Mouse (Mus musculus): ENCODE measurements at regions not wholly inside any gene's neighbourhood (a gene's known extent, or its start where the extent isn't known, plus 50 kb on each side); places are given as distances from the start of the nearest gene placed in this dataset.
A peak's percentile ranks its signal among the peaks of the same experiment; 100 is the strongest.

DNA sequence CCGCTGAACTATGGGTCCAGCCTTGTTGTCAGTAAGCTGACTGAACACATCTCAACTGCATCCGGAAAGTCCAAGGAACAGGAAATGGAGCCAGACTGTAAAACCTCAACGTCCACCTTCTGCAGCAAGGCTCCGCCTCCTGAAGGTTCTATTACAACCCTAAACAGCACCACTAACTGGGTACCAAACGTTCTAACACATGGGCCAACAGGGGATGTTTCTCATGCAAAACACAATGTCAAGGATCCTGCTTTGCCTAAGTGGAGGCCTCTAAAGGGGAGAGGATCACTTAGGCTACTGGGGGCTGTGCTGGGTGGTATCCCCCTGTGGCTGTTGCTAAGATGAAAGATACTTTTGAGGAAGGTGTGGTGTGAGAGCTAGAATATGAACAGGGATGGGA, 51.0 kb upstream of the Stt3b start:
- DNase-seq = no peak

DNA sequence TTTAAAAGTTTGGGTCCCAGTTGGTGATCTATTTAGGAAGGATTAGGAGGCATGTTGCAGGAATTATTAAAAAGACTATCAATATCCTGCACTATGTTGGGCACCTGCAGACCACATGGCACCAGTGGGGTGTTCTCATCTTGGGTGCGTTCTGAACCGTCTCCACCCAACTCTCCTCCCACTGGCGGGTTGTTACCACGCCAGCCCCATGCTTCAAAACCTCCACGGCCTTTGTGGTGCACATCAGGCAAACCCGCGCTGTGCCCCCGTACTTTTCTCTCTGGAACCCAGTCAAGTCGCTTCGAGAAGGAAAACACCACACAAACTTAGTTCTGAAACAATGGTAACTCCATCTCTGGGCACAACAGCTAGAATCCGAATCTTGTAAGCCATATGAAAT, 51.7 kb upstream of the Stt3b start:
- no peak for DNase-seq

DNA sequence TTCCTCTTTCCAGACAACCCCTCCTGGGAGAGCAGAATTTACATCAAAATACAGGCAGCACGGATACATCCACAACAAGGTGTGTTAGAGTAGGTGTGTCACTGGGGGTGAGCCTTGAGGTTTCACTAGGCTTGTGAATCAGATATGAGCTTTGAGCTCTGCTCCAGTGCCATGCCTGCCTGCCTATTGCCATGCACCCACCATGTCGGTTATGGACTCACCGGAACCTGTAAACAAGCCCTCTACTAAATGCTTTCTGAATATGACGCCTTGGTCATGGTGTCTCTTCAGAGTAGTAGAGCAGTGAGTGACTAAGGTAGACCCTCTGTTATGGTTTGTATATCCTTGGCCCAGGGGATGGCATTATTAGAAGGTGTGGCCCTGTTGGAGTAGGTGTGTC, 52.3 kb upstream of the Stt3b start:
- DNase-seq = no peak

DNA sequence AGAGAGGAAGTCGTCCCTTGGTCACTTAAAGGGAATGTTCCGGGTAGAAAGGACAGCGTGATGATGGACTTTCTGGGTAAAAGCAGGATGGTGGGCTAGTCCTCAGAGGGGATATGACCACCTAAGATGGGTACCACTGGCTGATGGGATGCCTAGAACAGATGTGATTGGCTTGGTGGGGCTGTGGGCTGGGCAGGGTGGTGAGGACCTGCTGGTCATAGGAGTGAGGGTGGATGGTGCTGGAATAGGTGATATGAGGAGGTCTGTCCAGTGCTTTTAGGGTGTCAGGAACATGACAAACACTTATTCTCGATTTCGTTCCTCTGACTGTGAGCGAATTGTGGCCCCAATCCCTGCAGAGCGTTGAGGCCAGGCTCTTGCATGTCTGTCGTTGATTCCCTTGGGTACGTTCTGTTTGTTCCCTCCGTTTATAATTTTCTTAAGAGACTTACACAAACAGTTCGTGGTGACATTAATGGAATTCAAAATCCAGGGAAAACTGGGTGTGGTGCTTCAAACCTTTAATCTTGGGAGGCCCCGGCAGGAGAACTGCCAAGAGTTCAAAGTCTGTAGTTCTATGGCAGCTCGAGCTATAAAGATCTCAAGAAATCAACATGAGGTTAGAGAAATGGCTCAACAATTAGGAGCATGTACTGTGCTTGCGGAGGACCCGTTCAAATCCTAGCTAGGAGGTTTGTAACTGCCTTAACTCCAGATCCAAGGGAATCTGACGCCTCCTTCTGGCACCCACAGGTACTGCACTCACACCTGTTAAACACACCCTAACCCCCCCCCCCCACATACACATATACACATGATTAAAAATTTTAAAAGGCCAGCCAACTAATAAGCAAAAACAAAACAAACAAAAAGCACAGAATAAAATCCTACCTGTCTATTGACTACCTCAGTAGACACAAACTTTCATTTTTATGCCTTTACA, 55.0 kb upstream of the Stt3b start:
- peak; percentile 27 for DNase-seq

DNA sequence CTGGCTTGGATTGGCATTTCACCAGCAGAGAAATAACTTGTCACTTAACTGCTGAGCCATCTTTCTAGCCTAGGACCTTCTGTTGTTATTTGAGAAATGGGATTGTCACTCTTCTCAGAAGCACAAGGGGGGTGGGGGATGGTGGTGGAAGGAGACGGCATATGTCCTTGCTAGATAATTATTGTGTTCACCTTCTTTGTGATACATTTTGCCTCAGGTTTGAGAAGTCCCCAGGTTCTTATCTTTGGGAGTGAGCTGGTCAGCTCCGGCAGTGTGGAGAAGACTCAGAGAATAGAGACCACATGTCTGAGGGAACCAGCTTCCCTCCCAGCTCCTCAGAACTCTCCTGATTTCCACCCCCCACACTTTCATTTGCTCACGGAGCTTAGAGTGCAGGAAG, 57.6 kb upstream of the Stt3b start:
- DNase-seq = no peak

DNA sequence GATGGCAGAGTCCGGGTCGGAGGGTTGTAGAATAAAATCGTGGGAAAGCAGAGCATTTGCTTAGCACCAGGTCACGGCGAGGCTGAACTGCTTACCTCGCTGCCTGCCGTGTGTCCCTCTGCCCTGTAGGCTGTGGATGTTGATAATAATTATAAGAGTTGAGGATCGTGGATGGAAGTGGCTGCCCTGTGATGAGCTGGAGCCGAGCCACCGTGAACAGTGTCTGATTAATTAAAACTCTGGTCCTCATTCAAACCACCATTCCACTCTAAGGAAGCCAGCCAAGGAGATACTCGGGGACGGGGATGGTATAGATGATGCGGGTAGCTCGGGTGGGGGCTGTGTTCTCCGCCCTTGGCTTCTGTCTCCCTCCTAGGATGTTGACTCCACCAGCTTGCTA, 70.1 kb upstream of the Stt3b start:
- no peak for DNase-seq

DNA sequence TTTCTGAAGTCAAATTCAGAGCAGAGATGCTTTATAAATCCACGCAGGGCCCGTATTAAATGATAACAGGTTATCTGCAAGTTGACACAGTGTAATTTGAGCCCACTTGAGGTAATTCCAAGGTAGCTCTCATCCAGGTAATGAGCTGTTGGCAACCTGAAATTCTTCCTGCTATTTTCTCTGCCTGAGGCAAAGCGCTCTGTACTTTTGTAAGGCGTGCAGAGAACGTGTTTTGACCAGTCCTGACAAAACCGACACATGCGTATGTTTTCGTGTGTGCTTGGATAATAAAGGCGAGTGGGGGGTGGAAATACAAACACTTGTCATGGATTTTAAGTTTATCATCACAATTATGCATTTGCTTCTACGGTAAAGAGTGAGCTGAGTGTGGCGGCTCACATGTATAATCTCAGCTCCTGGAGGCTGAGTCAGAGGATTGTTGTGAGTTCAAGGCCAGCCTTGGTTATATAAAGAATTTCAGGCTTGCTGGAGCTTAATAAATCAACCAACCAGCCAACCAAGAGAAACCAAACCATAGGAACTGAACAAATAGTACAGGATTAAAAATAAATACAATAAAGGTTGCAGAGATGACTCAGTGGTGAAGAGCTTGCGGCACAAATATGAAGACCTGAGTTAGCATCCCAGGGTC, 72.7 kb upstream of the Stt3b start:
- DNase-seq = no peak

DNA sequence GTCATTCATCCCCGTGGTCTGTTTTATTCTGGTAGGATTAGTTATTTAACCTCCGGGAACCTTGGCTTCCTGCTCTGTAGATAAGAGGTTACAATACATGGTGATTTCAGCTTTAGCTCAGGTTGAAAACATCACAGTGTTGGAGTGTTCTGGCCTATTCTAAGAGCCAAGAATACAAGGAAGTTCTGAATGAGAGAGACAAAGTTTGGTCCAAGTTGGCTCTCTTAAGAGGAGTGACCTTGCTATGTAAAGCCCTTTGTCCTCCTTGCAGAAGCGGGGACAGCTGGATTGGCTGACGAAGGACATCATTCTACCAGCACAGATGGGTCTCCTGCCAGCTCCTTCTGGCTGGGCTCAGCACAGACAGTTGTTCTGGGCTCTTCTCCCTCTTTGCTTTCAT, 73.7 kb upstream of the Stt3b start:
- DNase-seq = peak; percentile 66

DNA sequence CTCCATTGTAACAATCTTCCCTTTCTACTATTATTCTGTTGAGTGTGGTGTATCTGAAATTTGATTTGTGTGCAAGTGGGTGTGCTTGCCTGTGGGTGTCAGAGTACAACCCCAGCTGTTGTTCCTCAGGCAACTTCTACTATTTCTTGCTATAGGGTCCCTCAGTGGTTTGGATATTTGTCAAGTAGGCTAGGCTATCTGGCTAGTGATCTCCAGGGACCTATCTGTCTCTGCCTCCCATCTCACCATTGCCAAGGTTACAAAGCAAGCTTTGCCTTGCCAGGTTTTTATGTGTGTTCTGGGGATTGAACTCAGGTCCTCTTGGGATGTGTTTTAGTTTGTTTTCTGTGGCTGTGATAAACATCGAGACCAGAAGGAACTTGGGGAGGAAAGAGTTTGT, 74.1 kb upstream of the Stt3b start:
- no peak for DNase-seq

DNA sequence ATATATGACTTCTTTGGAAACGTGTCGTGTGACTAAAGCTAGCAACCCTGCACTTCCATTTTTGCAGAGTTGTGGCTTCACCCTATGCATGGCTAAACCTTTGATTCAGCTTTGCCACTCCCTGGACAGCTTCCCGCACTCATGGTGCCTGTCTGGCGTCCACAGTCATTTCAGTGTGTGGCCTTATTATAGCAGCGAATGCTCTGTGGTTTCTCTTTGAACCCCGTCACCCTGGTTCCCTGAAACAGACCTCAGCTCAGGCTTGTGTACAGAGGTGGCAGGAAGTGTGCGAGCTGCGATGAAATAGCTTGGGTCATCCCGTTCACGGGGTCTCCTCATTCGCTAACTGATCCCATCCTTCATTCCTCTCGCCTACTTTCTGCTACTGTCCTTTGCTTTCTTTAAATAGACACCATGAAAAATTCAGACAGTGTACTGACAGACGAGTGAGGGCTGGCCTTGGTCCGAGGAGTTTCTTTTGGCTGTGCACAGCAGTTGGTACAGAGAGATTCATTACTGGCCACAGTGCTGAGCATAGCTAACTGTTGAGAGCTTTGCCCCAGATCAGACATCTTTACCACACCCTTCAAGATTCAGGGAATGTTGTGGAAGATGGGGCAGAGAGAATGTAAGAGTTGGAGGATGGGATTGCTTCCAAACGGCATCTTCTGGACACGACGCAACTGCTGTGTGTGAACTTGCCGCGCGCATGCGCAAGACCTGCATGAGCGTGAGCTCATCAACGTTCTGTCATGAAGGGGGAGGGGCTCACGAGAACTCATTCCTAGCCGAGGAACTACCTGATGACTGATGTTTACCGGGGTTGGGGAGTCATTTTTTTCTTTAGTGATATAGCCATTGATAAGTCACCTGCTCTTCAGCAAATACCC, 77.5 kb upstream of the Stt3b start:
- peak; percentile 25 for DNase-seq

DNA sequence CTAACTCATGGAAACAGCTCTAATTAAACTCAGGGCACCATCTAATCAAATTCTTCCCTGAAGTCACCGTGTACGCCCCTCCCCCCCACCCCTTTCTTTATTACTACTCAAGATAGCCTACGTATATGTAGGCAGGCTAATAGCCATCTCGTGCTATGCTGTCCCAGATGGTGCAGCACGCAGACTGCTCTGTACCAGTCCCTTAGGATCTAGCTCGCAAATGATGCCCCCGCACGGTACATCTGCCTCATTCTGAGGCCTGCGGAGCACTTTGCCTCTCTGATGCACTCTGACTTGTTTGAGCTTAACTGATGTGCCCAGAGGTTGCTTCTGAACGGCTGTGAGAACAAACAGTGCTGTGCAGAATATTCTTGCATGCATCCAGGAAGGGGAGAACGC, 78.1 kb upstream of the Stt3b start:
- DNase-seq = no peak

DNA sequence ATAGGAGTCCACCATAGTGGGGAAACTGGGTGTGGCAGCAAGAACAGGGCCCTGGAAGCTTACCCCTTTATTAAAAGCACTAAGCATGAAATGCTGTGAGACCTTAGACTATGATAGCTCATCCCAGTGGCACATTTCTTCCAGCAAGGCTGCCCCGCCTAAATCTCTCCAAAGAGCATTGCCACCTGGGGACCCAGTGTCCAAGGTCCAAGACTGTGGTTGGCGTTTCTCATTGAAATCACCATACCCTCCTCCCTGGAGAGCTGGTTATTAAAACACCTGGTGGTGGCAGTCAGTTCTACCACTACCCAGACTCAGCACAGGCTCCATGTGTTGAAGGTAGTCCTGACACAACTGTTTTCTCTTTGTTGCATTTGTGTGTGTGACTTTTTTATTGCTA, 78.9 kb upstream of the Stt3b start:
- DNase-seq = no peak

DNA sequence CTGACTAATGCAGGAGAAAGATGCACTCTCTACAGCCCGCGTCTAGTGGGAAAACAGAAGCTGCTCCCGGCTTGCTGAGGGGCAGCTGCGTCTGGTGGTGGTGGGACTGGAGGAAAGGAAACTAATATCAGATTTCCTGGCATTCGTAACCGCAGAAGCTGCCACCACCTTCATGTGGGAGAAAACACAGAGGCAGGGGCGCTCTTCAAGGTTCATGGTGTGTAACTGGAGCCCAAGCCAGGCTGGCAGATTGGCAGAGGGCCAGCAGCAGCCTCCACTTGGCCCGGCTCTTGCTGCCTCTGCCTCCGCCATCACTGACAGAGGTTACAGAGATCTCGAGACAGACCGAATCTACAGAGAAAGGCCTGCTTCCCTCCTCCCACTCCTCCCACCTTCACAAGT, 80.7 kb upstream of the Stt3b start:
- peak; percentile 56 for DNase-seq

DNA sequence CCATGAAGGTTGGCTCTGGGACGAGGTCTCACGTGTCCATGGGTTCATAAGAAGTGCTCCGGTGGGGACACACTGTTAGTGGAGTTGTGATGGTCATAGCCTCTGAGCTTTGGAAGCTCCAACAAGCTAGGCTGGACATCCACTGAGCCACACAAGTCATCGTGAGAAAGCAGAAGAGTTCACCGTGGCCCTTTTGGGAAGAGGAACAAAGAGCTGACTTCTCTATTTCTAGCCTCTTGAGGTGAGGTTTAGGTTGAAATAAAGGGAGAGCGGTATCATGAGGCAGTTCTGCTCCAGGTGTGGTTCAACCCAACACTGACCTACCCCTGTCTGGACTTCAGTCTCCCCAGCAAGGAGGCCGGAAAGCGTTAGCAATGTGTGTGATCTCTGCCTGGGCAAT, 85.3 kb upstream of the Stt3b start:
- no peak for DNase-seq

DNA sequence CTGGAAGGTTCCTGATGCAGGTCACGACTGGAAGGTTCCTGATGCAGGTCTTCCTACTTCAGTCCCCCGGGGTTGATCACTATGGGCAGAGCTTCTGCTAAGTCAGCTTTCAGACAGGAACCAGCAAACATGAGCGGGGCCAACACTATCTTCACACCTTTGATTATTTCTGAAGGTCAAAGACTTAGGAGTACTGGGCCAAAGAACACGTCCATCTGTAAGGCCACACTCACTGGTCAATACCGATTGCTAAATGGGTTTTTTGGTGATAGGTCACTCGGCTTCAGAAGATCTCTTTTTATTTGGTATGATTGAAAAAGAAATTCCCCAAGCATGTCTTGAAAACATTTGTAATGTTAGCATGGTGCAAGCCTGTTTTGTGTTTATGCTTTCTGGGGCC, 90.2 kb upstream of the Stt3b start:
- no peak for DNase-seq

DNA sequence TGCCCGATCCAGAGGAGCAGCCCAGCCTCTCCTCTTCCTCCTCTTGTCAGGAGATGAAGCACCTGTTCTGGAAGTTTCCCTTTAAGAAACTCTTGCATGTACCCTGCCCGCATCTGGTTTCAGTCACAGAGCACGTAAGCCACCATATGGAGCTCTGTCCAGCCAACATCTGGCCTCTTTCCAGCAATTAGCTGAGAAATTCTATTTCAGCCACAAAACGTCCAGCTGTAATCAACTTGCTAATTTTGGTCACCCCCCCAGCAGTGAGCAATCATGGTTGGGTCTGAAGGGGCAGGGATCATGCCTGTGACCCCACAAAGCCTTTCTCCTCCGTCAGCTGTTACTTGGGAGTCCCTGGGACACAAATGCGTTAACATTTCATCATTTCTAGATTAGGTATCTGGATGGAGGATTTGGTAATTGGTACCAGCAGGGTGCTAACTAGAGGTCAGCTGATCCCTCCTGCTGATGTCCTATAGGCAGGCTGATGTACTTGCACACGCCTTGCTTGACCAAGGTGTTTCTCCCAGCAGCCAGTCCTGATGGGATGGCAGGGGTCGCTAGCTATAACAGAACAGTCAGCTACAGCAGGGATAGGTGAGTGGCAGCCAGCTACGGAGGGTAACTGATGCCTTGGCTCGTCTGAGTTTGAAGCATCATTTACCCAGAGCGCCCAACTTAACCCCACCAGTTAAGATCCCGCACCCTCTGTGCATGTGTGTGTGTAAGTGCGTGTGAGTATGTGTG, 91.4 kb upstream of the Stt3b start:
- peak; percentile 75 for DNase-seq

DNA sequence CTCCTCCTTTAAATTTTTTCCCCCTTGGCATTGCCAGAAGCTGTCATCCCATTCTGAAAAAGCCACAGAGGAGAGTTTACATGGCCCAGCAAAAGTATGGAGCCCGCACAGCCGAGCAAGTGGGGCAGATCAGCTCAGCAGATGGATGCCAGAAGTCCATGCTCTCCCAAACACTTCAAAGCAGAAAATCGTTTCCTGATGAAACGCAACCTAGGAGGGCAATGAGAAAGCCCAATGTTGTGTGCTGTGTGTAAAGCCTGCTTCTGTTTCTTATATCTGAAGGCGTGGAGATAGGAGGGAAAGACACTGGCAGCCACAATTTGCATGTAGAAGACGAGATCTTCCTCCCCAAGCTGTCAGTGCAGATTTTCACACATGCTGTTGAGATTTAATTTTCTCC, 92.4 kb upstream of the Stt3b start:
- DNase-seq = no peak

DNA sequence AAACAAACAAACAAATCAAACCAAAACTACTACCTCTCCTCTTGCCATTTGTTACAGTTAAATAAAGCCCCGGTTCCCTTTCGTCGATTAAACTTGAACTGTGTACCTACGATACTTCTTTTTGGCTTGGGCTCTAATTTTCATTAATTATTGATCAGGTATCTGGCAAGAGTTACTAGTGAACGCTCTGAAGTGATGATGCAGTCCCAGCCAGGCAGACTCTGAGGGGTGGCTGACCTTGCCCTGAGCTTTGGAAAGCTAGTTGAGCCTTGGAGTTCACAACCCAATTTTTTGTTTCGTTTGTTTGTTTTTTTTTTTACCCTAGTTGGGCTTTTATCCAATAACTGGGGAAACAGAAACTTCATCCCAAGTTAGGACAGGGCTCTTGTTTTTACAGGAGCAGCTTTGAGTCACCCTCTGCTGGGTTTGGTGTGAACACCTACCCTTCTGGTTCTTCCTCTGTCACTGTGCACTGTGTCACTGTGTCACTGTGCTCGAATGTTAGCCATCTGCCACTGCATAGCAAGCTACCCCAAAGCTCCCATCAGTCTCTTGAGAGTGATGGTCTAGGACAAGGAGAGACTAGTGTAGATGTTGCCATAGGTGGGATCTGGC, 93.2 kb upstream of the Stt3b start:
- no peak for DNase-seq

DNA sequence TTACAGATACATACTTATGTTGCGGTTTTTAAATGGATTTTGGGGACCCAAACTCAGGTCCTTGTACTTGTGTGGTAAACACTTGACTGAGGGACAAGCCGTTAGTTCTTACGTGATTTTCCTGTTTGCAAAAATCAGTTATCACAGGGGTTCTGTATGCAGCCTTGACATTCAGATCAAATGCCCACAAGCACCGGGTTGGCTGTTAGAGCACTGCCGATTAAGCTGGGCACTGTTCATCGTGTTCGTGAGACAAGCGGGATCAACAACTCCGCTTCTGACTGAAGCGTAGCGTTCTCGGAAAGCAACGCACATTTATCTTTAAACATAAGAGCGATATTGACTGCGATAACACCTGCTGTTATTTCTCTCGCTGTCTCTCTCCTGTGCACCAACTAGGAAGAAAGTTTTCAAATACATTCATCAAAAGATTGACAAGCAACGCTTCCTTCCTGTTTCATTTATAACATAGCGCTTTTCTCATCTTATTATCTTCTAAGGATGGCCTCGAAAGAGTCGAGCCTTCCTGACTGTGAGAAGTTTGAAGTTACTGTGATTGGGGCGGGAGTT, 97.8 kb upstream of the Stt3b start:
- no peak for DNase-seq

DNA sequence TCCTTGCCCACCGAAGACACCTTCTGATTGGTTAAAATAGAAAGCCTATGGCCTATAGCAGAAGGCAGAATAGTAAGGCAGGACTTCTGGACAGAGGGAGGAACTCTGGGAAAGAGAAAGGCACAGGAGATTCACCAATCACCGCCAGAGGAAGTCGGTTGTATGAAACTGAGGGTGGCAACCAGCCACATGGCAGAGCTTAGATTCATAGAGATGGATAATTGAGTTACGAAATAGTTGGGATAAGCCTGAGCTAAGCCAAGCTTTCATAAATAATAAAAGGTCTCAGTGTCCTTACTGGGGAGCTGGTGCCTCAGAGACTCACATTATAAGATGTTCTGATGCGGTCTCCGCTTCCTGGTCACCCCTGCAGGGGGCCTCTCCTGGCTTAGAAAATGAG, 98.7 kb upstream of the Stt3b start:
- DNase-seq = peak; percentile 11

DNA sequence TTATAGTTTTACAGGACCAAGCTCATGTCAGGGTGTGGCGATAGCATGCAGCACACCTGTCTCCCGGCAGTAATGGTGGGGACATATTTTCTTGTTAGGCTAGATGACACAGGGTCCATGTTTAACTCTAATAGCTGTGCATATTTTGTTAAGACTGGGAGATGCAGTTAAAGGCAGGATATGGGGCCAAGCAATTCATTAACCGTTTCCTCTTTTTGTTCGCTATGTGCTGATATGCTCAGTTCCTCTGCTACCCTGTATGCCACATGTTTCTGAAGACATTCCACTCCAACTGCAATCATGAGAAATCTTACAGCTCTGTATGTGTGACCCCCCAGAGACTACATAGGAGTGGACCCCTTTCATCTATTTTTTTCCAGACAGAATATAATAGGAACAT, 104.0 kb upstream of the Stt3b start:
- no peak for DNase-seq

DNA sequence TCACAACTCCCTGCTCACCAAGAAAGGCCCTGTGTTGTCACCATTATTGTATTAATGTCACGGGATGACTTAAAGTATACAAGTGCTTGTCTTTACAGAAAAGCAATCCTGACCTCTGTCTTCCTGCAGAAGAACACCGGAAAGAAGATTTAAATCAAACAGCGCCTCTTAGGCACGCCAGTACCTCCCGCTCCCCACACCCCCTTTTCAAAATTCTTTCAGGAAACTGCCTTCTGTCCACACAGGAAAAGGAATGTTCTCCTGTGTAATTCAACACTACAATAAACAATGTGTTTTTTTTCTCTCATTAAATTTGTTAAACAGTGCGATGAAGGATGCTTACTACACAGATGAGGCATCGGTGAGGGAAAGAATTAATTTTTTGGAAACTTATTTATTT, 112.6 kb upstream of the Stt3b start:
- DNase-seq = peak; percentile 31
